In the genomic region with DNA sequence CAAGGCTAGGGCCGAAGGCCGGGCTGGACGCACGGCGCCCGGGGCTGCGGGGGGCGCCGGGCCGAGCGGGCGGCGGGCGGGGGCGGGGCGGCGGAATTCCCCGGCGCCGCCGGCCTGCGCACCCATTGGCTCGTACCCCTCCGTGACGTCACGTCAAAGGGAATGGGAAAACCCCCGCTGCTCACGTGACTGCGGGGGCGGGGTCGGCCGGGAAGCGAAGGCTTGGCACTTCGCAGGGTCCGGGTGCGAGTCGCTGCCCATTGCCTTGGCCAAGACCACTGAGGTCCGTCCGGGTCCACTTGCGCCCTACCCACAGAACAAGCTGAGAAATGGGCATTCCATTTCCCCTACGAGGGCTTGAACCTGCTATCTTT, we compare ENCODE assay signal across 8 mouse cellular contexts. TPM values are rescaled to one million over a fixed set of nuclear protein-coding genes. Genes with fewer than 3 reads are reported as not detected.
DNase-seq lines count a peak whose midpoint lies in the region; ATAC-seq and TF ChIP-seq lines count a peak whose summit lies in the region.

Gene Relb, minus strand, starts transcription at position 78 of the 374 bp plus-strand sequence.

- peaks cover 27% of the 10 kb centered on the region for H3K36me3 ChIP-seq in hindbrain, embryonic 10.5 days
- H3K36me3 ChIP-seq in lung, embryonic 15.5 days: peaks cover 24% of the 10 kb centered on the region

- H3K27ac ChIP-seq in hindbrain, embryonic 10.5 days: peak within 1 kb of the TSS; percentile 74
- H3K27ac ChIP-seq in lung, embryonic 15.5 days: peak within 1 kb of the TSS; percentile 91
- no peak within 1 kb of the TSS for H3K27ac ChIP-seq in olfactory bulb, adult 2 months (ENCODE audit: insufficient read depth, low read depth, low read length)

- no peak for TF ChIP-seq POLR2A in olfactory bulb, adult 2 months (IDR thresholded peaks at IDR 0.05; ENCODE audit: insufficient read depth, low read depth, low read length)

- H3K4me1 ChIP-seq in hindbrain, embryonic 10.5 days (replicated peaks): peaks cover 22% of the 10 kb centered on the region; the same call in 1 of the 2 replicates
- peaks cover 12% of the 10 kb centered on the region; the same call in 1 of the 2 replicates for H3K4me1 ChIP-seq in lung, embryonic 15.5 days
- H3K4me1 ChIP-seq in olfactory bulb, adult 2 months (ENCODE audit: control insufficient read depth, insufficient read depth, low read length): peaks cover 10% of the 10 kb centered on the region

- H3K9ac ChIP-seq in lung, embryonic 15.5 days: peak within 1 kb of the TSS; percentile 41

- no peak for TF ChIP-seq CTCF in olfactory bulb, adult 2 months (IDR thresholded peaks at IDR 0.05; ENCODE audit: insufficient read depth, low read depth, low read length)

- peak within 1 kb of the TSS; percentile 71 for H3K4me3 ChIP-seq in hindbrain, embryonic 10.5 days
- H3K4me3 ChIP-seq in lung, embryonic 15.5 days: peak within 1 kb of the TSS; percentile 77
- peak within 1 kb of the TSS; percentile 72 for H3K4me3 ChIP-seq in olfactory bulb, adult 2 months (ENCODE audit: insufficient read depth, low read depth, low read length)

- DNase-seq in MN1 (ENCODE audit: low spot score): peak; percentile 71
- peak; percentile 85 for DNase-seq in cerebellum, adult 8-10 months
- peak; percentile 90 for DNase-seq in hindbrain, embryonic 10.5 days (ENCODE audit: low spot score)
- peak; percentile 68 for DNase-seq in layer of hippocampus, adult 9-10 months (ENCODE audit: low spot score)
- DNase-seq in thymus, adult 18-20 months: peak; percentile 75 to 84

- peak within 1 kb of the TSS; percentile 96 for H3K4me2 ChIP-seq in lung, embryonic 15.5 days

- no peaks in the 10 kb centered on the region for H3K27me3 ChIP-seq in hindbrain, embryonic 10.5 days (ENCODE audit: insufficient read depth, poor library complexity, severe bottlenecking)
- H3K27me3 ChIP-seq in lung, embryonic 15.5 days: no peaks in the 10 kb centered on the region

- H3K9me3 ChIP-seq in hindbrain, embryonic 10.5 days: 0 out of 2 replicates have a peak, but pooled peaks cover 5% of the 10 kb centered on the region
- H3K9me3 ChIP-seq in lung, embryonic 15.5 days: no peaks in the 10 kb centered on the region

- 1% methylated on average over 40 of the region's 41 CpGs for WGBS in hindbrain, embryonic 10.5 days
- 1% methylated on average over 39 of the region's 41 CpGs for WGBS in lung, embryonic 15.5 days
- WGBS in olfactory bulb, adult 2 months: 2% methylated on average over 36 of the region's 41 CpGs

- ATAC-seq in frontal cortex, adult (ENCODE audit: low TSS enrichment): peak; percentile 8
- ATAC-seq in lung, embryonic 15.5 days (ENCODE audit: borderline replicate concordance, extremely low read depth, low FRiP score, low TSS enrichment): peak; percentile 66; the same call in 1 of the 2 replicates

RNA-seq across cellular contexts. Expression of gene Relb, which starts in this region (rescaled TPM):
- 4.4 and 6.1 TPM in 2 replicates for polyA plus RNA-seq in hindbrain, embryonic 10.5 days (2016; fragmentation: Nextera tagmentation; extraction: Ambion mirVana)
- polyA plus RNA-seq in lung, embryonic 15.5 days (2015; fragmentation: Nextera tagmentation; extraction: Ambion mirVana): 6.8 and 8.8 TPM in 2 replicates
- not detected in 2 replicates for polyA plus RNA-seq in olfactory bulb, adult 2 months (2012; ENCODE audit: insufficient read depth, insufficient read length, low replicate concordance, missing spikeins)
